Mouse (Mus musculus) embryonic fibroblast, embryonic 13.5 days (primary cell): ENCODE data around the gene Gm10697.
"Not testable (repeated sequence)": the region's sequence is repeated elsewhere in the genome, so short reads cannot be mapped to it uniquely, and the experiment has no call there.

Experiments used
- CTCF ChIP-seq: IDR thresholded peaks from 2 replicates; pipeline ENCODE4 v1.5.1; 2011; ENCODE audit warnings: mild to moderate bottlenecking, control low read depth, low read length, moderate library complexity, borderline replicate concordance; ENCODE audit not compliant: insufficient read depth
- POLR2A ChIP-seq: IDR thresholded peaks from 2 replicates; pipeline ENCODE4 v1.6.1; 2011; ENCODE audit warnings: low read depth, mild to moderate bottlenecking, control low read depth, low read length, moderate library complexity

- not testable (repeated sequence) for TF ChIP-seq CTCF, POLR2A
Observed at GRCm38 (mm10) chr3:94038241-94038640, 34.2 kb downstream of the Gm10697 start.
